Mouse (Mus musculus) urinary bladder, postnatal 14 days (tissue): ENCODE data around the gene Vmn2r35.
"Not testable (repeated sequence)": the region's sequence is repeated elsewhere in the genome, so short reads cannot be mapped to it uniquely, and the experiment has no call there.

Experiments used
- DNase-seq: peaks from one replicate; pipeline ENCODE4 v3.0.0; 2021; ENCODE audit warnings: low spot score

Vmn2r35 gene

DNA sequence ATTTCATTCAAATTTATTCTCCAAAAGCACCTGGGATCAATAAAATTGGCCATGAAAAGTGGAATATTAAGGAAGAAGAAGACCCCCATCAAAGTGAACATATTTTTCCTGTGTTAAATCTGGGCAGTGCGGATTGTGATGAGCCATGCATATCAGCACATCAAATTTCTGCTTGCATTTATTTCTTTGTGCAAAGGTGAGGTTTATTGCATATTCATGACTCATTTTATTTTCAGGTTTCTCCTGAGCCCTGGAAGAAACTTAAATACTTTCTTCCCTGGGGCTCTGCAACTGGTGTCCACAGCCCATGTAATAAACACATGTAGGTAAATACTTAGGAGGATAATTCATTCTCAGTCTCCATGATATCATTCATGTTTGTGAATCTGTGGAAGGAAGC lies at the start of gene Vmn2r35:
Vmn2r35 (minus strand) TSS at position 101 of the 400 bp plus-strand sequence.
- not testable (repeated sequence) for DNase-seq

DNA sequence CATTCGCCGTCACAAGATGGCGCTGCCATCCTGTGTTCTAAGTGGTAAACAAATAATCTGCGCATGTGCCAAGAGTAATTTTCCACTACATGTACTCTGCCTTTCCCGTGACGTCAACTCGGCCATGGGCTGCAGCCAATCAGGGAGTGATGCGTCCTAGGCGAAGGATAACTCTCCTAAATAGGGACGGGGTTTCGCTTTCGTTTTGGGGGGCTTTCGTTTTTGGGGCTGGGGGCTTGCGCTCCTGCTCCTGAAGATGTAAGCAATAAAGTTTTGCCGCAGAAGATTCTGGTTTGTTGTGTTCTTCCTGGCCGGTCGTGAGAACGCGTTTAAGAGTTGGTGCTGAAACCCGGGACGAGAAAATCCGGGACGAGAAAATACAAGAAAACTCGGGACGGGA lies 25.5 kb downstream of the Vmn2r35 start:
- DNase-seq, result not testable (repeated sequence)
